Mouse (Mus musculus) midbrain, embryonic 16.5 days (tissue): Measurements from ENCODE around the gene Syk. TPM values are rescaled to one million over a fixed set of nuclear protein-coding genes. Genes with fewer than 3 reads are reported as not detected.

Experiments
- ATAC-seq: fragments of 200-750 bp; cut with Nextera tagmentation; 2 replicates; pipeline ENCODE4 v1.8.0; 2017; ENCODE audit warnings: moderate TSS enrichment
- H3K27ac ChIP-seq: fragments of 300-500 bp; sonication (generic); 2 replicates; pipeline ENCODE4 v1.5.1; 2014; ENCODE audit warnings: mild to moderate bottlenecking, low read length, mixed read lengths
- H3K27me3 ChIP-seq: fragments of 300-500 bp; sonication (generic); 2 replicates; pipeline ENCODE4 v1.6.1; 2014; ENCODE audit warnings: low read depth, low read length, mixed read lengths; ENCODE audit not compliant: control insufficient read depth, insufficient read depth
- H3K36me3 ChIP-seq: fragments of 300-500 bp; sonication (generic); 2 replicates; pipeline ENCODE4 v1.6.1; 2014; ENCODE audit warnings: mild to moderate bottlenecking, low read length, moderate library complexity, mixed read lengths; ENCODE audit not compliant: control insufficient read depth, insufficient read depth
- H3K4me1 ChIP-seq: fragments of 300-500 bp; sonication (generic); 2 replicates; pipeline ENCODE4 v1.6.1; 2014; ENCODE audit warnings: mild to moderate bottlenecking, low read length, mixed read lengths; ENCODE audit not compliant: control insufficient read depth, insufficient read depth
- H3K4me2 ChIP-seq: fragments of 300-500 bp; sonication (generic); 2 replicates; pipeline ENCODE4 v1.6.1; 2014; ENCODE audit warnings: mild to moderate bottlenecking, low read length, mixed read lengths
- H3K4me3 ChIP-seq: fragments of 300-500 bp; sonication (generic); 2 replicates; pipeline ENCODE4 v1.5.1; 2014; ENCODE audit warnings: low read depth, mild to moderate bottlenecking, low read length, moderate library complexity, mixed read lengths
- H3K9ac ChIP-seq: fragments of 300-500 bp; sonication (generic); 2 replicates; pipeline ENCODE4 v1.6.1; 2014; ENCODE audit warnings: low read depth, low read length, mixed read lengths
- H3K9me3 ChIP-seq: fragments of 300-500 bp; sonication (generic); replicated peaks from 2 replicates; pipeline ENCODE4 v1.6.1; 2014; ENCODE audit warnings: mild to moderate bottlenecking, low read length, mixed read lengths; ENCODE audit not compliant: control insufficient read depth, poor library complexity, severe bottlenecking
- WGBS: fragments of 180-500 bp; shearing (Covaris S2); extraction: QIAGEN DNeasy Blood & Tissue Kit; methylation state at CpG from one replicate; pipeline ENCODE4 v1.1.7; 2014; 5-methylcytosine and 5-hydroxymethylcytosine counted together
- polyA plus RNA-seq: library from polyadenylated mRNA; unstranded; fragments of >200 nt; fragmentation: Nextera tagmentation; extraction: Ambion mirVana; gene quantifications from 2 replicates; pipeline ENCODE4 v1.2.1, GENCODE M21; 2015

Gene Syk
- polyA plus RNA-seq, 1 experiment from 2014 or later: 1.2 TPM

DNA sequence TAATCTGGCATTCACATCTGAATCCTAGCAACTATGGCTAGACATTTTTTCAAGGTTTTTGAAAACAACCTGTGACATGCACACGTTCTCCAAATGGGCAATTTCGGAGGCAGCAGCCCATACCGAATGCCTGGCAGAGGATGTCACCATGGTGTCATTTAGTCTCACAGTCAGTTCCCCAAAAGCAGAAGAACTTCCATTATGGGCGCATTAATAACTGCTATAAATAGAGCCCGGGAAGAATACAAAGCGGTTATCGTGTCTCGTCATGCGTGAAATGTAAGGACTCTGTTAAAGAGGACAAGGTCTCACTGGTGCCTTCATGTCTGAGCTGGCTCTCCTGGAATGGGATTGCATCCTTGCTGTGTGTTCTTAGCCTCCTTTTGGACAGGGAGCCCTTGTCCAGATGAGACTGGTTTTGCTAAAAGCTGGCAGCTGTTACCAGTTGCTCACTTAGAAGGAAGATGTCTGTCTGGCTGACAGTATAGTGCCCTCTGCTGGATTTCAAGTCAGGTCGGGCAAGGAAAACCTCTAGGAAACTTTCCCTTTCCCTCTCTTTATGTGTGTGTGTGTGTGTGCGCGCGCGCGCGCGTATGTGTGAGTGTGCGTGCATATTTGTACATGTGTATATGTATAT is 17.8 kb upstream of the Syk start:
- Histone ChIP-seq H3K9me3 (no peaks in the 10 kb centered on the region), H3K36me3 (no peaks in the 10 kb centered on the region), H3K27ac (no peak overlapping the region), H3K4me2 (no peak overlapping the region), H3K9ac (no peak overlapping the region), H3K4me3 (no peak overlapping the region), H3K4me1 (peaks cover 13% of the 10 kb centered on the region; the same call in 1 of the 2 replicates), H3K27me3 (no peaks in the 10 kb centered on the region)
- WGBS: 72% methylated on average over 18 of the region's 18 CpGs
- no peak for ATAC-seq

- H3K4me2 ChIP-seq: no peak overlapping the region
- no peaks in the 10 kb centered on the region for H3K27me3 ChIP-seq
- no peak overlapping the region for H3K9ac ChIP-seq
- peaks cover 11% of the 10 kb centered on the region; the same call in 1 of the 2 replicates for H3K4me1 ChIP-seq
- WGBS: 89% methylated on average over 9 of the region's 9 CpGs
- ATAC-seq: no peak
- H3K9me3 ChIP-seq: no peaks in the 10 kb centered on the region
- no peak overlapping the region for H3K4me3 ChIP-seq
- H3K36me3 ChIP-seq: no peaks in the 10 kb centered on the region
- H3K27ac ChIP-seq: no peak overlapping the region
These were observed 16.7 kb upstream of the Syk start for GRCm38 (mm10) chr13:52566188-52566760.

- Histone ChIP-seq H3K9me3 (no peaks in the 10 kb centered on the region), H3K4me2 (no peak overlapping the region), H3K4me3 (no peak overlapping the region), H3K9ac (no peak overlapping the region), H3K36me3 (no peaks in the 10 kb centered on the region), H3K27me3 (no peaks in the 10 kb centered on the region), H3K4me1 (peaks cover 7% of the 10 kb centered on the region; the same call in 1 of the 2 replicates), H3K27ac (no peak overlapping the region)
- 84% methylated on average over 7 of the region's 7 CpGs for WGBS
- ATAC-seq: no peak
These were observed 16.2 kb upstream of the Syk start for GRCm38 (mm10) chr13:52566777-52567176.

- 68% methylated on average over 8 of the region's 8 CpGs for WGBS
These were observed 13.7 kb upstream of the Syk start for GRCm38 (mm10) chr13:52569194-52569769.

GRCm38 (mm10) chr13:52570276-52570675 is 12.7 kb upstream of the Syk start:
- WGBS: 93% methylated on average over 9 of the region's 9 CpGs
- Histone ChIP-seq H3K27ac (no peak overlapping the region), H3K4me1 (no peaks in the 10 kb centered on the region; the same call in 1 of the 2 replicates), H3K36me3 (no peaks in the 10 kb centered on the region), H3K27me3 (no peaks in the 10 kb centered on the region), H3K9me3 (no peaks in the 10 kb centered on the region), H3K4me2 (no peak overlapping the region), H3K4me3 (no peak overlapping the region), H3K9ac (no peak overlapping the region)
- ATAC-seq: no peak

More at GRCm38 (mm10) chr13:52569194-52569769, 13.7 kb upstream of the Syk start:
- no peaks in the 10 kb centered on the region for H3K36me3 ChIP-seq
- H3K9me3 ChIP-seq: no peaks in the 10 kb centered on the region
- H3K27me3 ChIP-seq: no peaks in the 10 kb centered on the region
- H3K4me1 ChIP-seq: no peaks in the 10 kb centered on the region; the same call in 1 of the 2 replicates
- H3K9ac ChIP-seq: no peak overlapping the region
- no peak overlapping the region for H3K4me3 ChIP-seq
- no peak overlapping the region for H3K4me2 ChIP-seq
- H3K27ac ChIP-seq: no peak overlapping the region
- no peak for ATAC-seq

GRCm38 (mm10) chr13:52571591-52572384 is 11.2 kb upstream of the Syk start:
- ATAC-seq: no peak
- H3K4me2 ChIP-seq: no peak overlapping the region
- no peaks in the 10 kb centered on the region for H3K27me3 ChIP-seq
- 82% methylated on average over 11 of the region's 11 CpGs for WGBS
- no peaks in the 10 kb centered on the region for H3K9me3 ChIP-seq
- H3K9ac ChIP-seq: no peak overlapping the region
- H3K4me1 ChIP-seq: no peaks in the 10 kb centered on the region; the same call in 1 of the 2 replicates
- H3K4me3 ChIP-seq: no peak overlapping the region
- H3K36me3 ChIP-seq: no peaks in the 10 kb centered on the region
- no peak overlapping the region for H3K27ac ChIP-seq

- no peaks in the 10 kb centered on the region for H3K36me3 ChIP-seq
- 78% methylated on average over 9 of the region's 9 CpGs for WGBS
These were observed 10.2 kb upstream of the Syk start for GRCm38 (mm10) chr13:52572451-52573446.

DNA sequence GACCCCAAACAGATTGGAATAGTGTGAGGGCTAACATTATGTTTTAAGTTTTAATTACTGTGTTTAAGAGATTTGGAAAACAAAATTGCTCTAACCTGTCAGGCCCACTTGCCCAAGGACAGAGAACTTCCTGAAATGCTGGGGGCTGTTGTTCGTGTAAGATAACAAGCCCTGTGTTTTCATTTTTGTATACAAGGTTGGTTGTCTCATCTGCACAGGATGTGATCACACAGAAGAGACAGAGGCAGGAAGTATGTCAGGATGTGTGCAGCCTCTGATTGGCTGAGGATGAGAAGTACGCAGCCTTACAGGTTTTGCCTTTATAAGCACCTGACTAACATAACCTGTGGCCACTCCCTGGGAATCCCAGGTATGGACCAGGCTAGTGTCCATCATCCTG is 8.7 kb upstream of the Syk start:
- Histone ChIP-seq H3K4me2 (no peak overlapping the region), H3K9me3 (no peaks in the 10 kb centered on the region), H3K4me1 (no peaks in the 10 kb centered on the region), H3K27ac (no peak overlapping the region), H3K4me3 (no peak overlapping the region), H3K9ac (no peak overlapping the region), H3K27me3 (no peaks in the 10 kb centered on the region), H3K36me3 (no peaks in the 10 kb centered on the region)
- WGBS: 88% methylated on average over 2 of the region's 2 CpGs
- ATAC-seq: no peak

More at GRCm38 (mm10) chr13:52572451-52573446, 10.2 kb upstream of the Syk start:
- H3K27me3 ChIP-seq: no peaks in the 10 kb centered on the region
- no peak overlapping the region for H3K4me2 ChIP-seq
- no peaks in the 10 kb centered on the region; the same call in 1 of the 2 replicates for H3K4me1 ChIP-seq
- H3K4me3 ChIP-seq: no peak overlapping the region
- ATAC-seq: no peak
- no peak overlapping the region for H3K9ac ChIP-seq
- H3K27ac ChIP-seq: no peak overlapping the region
- no peaks in the 10 kb centered on the region for H3K9me3 ChIP-seq
